Mouse (Mus musculus) right cerebral cortex, adult 2 months (tissue): ENCODE results near the gene Ccdc181.

ENCODE experiments used
- DNase-seq, 2 experiments: peaks; one replicate each; pipeline ENCODE4 v3.0.0; 2021 to 2022; ENCODE audit warnings: low spot score in 2 of 2

The Ccdc181 gene

DNA sequence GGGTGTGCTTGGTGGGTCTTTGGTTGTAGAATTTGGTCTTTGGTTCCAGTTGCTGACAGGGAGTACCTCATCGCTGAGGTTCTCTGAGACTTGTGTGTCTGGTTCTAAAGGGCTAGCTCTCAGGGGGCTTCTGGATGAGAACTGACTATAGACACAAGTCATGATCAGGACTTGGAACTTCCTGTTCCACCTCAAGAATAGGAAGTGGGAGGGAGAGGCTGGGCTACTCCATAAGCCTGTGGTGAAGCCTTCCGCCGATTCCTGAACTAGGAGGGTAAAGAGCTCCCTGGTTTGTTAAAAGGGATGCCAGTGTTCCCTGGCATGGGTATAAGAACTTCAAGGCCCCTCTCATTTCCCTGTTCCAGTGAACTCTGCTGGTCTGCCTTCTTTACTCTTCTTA, 8.6 kb downstream of the Ccdc181 start:
- DNase-seq: no peak

DNA sequence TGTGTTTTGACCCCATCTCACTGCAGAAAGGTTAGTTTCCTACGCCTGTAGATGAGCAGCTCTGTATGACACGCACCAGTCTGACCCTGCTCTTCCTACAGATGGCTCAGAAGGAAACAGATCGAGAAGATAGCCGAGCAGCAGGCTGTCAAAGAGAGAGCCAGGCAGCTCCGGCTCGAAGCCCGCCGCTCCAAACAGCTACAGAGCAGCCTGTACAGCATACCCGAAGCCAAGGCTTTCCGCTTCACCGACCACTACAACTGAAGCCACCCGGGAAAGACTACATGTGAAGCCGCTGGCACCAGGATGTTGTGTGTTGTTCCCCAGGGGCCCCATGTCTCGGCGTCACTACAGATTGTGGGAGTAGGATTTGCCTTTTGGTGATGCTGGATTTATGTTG, 12.0 kb downstream of the Ccdc181 start:
- DNase-seq: no peak

DNA sequence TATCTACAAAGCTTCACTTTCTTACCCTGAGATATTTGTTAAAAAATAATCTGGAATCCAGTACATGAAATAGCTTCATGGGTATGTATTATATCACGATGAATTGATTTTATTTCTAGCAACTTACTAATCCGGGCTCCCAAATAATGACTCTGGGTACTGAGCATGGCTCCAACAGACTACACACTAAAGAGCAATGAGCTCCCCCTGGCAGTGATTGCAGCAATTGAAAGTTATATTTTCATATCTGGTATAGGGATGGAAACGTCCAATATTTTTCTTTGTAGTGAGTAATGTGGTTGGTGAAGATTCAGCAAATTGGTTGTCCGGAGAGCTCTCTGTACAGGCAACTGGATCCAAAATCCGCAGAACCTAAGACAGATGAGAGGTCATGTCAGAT, 16.7 kb downstream of the Ccdc181 start:
- no peak for DNase-seq

DNA sequence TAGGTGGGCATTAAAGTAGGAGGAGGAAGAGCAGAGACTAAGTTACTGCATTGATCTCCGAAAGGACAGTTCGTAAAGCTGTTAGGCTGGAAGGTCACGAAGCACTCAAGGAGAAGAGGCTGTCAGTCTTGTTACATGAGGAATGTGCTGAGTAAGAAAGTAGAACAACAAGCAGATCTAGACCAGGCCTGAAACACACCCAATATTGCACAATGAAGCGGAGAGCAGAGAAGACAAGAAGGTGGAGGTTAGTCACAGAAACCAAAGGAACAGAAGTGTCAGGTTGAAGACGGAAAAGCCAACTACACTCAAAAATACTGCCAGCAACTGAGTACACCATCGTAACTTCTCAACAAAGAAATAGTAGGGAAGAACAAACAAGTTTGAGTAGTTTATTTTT, 18.7 kb downstream of the Ccdc181 start:
- no peak for DNase-seq

DNA sequence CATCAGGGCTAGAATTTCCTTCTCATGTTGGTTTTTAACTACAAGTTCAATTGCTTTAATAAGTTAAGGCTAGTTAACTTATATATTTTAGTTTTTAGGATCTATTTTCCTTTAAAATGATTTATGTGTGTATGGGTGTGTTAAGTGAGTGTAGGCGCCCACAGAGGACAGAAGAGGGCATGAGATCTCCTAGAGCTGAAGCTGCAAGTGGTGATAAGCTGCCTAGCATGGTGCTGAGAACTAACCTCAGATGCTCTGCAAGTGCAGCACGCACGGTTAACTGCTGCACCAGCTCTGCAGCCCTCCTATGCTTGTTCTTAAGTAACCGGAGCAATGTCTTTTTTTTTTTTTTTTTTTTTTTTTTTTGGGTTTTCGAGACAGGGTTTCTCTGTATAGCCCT, 21.1 kb downstream of the Ccdc181 start:
- DNase-seq: no peak

DNA sequence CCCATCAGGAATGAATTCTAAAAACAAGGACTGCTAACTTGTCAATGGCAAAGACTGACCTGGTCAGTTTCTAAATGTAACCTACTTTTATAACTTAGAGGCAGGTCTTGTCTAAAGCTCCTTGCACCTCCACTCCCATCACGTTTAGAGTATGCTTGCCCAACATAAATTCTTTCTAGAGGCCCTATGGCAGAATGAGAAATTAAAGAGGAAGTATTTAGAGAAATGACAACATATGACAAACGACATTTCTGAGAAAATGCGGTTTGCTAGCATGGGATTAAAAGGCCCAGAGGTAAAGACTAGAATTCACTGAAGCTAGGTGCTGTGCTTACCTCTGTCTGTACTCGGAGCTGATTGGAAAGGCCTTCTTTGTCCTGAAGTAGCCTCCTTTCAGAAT, 26.6 kb downstream of the Ccdc181 start:
- no peak for DNase-seq

DNA sequence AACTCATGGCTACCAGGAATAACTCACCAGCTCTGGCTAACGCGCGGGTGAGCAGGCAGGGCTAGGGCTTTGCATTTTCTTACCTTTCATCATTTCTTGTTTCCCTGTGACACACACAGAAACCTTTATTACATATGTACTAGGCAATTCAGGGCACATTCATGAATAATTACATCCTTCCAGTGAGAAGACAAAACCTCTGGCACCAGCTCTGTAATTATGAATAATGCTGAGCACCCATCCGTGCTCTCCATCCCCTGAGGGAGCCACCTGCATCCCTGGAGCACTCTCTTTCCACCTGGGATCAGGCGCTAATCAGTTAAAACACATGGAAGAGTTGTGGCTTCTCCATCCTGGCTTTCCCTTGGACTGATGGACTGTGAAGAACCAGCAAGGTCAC, 28.4 kb downstream of the Ccdc181 start, which contains the start of gene Nme7:
Gene Nme7, plus strand, starts transcription at position 301 of the 400 bp plus-strand sequence.
- no peak for DNase-seq

DNA sequence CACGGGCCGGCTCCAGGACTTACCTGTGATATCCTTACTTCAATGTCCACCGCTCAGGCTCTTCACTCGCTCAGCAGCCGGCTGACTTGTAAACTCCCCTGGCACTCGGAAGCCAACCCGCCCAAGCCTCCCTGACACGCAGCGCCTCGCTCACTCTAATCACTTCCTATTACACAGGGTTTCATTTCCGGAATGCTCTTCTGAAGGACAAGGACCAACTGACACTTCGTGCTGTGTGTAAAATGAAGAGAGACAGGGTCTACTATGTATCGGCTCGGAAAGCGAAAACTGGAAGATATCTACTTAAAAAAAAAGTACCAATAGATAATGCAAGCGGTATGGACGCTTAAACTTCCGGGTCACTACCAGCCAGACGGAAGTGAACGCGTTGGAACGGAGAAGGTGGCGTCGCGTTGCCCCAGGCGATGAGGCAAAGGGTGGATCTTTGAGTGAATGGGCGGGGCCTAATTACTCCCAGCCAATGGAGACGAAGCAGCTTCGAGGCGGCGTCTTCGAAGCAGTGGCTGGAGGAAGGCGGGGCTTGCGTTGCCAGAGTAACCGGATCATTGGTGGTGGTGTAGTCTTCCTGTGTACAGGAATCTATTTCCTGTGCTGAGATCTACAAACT, 31.9 kb downstream of the Ccdc181 start, which contains the start of gene Blzf1:
Gene Blzf1, minus strand, starts transcription at position 366 of the 628 bp plus-strand sequence.
- DNase-seq: peak; percentile 97 to 98

DNA sequence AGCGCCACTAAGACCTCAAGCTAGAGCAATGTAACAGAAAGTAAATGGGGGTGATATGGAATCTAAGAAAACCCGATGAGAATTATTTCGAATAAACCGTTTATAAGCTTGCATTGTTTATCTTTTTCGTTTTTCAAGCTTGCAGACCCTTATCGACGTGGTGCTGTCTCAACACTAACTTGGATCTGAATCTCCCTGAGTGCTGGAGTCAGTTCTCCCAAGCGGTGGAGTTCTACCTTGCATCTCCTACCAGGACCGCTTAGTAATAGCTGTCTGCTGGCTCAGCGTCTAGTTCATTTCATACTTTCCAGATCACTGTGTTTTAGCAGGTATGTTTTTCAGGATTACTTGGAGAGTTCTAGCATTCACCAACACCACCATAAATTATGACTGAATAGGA, 32.5 kb downstream of the Ccdc181 start:
- DNase-seq: no peak

DNA sequence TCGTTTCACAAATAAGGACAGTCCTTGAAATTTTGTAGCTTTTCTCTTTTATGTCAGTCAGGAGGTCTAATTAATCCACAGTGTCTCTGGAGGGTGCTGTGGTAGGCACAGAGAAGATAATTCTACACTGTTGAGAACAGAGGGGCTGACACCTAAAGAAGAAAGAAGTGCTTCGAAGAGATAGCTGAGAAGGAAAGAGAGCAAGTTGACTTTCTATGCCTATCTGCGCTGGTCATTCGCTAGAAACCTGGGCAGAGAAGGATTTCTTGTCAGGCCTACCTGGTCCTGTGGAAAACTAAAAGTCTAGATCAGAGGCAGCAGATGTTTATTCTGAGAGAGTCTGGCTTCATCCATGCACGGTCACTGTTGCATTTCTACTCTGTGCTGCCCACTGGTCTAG, 38.7 kb downstream of the Ccdc181 start:
- no peak for DNase-seq

DNA sequence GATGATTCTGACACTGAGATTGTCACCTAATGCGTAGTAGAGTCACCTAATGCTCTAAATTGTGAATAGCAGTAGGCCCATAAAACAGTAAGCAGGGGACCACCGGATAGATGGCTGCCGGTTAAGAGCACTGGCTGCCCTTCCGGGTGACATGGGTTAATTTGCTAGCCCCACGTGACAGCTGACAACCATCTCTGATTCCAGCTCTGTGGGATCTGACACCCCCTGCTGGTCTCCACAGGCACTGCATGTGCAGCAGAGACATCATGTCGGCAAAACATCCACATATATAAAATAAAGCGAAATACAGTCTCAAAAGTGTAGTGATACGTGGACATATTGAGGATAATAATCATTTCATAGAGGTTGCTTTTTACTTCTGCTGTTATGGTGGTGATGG, 39.9 kb downstream of the Ccdc181 start:
- peak in 1 of 2 experiments; percentile 44 for DNase-seq

DNA sequence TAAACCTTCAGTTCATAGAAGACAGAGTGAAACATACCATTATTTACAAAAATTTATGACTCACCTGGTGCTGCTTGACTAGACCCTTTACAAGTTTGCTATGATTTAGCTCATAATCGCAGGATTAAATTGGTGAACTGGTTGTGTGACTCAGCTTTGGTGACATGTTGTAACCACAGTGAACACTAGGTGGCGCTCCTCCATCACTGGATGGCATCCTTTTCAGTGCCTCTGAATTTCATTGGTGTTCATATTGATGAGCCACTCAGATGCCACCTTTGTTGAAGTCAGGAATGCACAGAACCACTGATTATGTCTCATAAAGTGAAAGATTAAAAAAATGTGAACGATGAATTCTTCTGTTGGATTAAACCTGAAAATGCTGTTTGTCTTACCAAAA, 41.3 kb downstream of the Ccdc181 start:
- peak; percentile 87 to 92 for DNase-seq

DNA sequence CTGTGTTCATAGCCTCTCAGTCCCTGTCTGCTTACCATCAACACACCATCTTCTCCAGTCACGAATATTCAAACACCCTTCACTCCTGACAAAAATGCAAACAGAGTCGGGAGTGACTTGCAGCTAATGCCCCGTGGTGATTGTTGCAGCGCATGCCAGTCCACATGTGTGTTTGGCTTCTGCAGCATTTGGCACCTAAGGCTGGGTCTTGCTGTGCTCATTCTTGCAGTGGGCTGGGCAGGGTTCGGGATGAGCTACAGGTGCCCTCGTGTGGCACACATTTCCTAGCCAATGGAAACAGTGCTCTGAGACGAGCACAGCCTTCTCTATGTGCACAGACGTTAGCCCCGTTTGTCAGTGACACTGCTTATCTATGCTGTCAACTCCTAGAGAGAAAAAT, 41.9 kb downstream of the Ccdc181 start:
- no peak for DNase-seq

DNA sequence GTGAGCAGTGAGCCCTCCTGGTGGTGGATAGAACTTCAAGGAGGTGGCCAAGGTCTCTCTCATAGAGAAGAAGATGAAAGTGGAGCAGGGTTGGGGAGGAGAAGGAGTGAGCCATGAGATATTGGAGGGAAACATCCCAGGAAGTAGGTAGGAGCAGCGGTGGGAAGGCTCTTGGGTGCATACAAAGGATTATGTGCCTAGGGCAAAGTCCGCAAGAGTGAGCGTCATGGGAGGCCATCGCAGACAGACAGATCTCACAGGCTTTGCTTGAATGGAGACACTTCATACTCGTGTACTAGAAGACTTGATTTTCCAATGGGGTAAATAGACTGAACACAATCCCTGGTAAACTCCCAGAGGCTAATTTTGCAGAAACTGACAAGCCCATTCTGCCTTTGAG, 43.1 kb downstream of the Ccdc181 start:
- no peak for DNase-seq

DNA sequence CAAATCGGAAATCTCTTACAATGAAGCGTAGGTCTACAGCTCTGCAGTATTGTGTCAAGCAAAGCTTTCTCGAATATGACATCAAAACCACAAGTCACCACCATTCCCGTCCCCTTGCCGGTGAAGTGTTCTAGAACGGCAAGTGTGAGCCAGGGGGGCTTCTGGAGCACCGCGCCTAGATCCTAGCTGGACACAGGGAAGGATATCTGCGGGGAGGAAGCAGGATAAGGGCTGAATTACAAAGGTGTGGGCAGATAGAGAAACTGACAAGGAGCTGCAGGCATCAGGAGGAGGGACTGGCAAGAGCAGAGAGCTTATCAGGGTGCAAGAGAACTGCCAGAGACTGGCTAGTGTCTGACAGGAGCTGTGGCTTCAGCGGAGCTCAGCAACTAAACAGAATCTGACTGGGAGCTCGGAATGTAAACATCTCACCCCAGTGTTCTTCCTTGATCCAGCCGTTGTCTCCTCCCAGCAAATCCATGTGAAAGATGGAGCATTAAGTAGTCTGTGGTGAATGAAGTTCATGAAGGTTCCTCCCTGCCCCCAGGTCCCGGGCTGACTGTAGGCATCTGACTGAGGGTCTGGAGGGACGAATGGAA, 44.3 kb downstream of the Ccdc181 start:
- no peak for DNase-seq

DNA sequence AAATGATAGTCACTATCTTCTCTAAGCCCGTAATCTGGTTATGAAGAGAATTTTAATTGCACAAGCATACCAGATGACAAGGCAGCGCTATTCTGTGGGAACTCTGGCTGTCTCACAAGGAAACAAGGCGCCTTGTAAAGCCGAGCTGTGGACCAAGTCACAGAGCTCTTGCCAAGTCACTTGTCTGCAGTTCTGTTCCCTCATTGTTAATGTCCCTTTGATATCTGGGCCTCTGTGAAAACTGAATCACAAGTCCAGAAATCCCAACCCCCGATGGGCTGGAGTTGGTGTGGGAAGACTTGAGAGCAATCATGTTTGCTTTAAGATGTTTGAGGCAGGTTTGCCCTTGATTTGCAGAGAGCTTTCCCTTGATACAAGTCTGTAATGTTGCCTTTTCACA, 45.3 kb downstream of the Ccdc181 start:
- peak in 1 of 2 experiments; percentile 28 for DNase-seq

DNA sequence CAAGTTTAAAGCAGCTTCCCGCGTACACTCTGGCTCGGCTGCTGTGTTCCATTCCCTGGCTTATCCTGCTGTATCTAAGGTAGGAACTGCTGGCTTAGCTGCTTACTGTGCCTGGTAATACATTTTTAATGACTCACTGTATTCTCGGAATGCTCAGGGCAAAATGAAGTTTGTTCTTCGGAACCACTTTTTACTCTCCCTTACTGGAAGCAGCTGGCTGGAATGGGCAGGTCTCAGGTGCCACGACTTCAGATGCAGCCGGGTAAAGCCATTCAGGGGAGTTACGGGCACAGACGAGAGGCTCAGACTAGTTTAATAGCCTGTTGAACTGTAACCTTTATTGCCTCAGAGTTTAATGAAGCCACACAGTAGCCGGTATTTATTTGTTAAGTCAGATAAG, 46.0 kb downstream of the Ccdc181 start:
- no peak for DNase-seq

DNA sequence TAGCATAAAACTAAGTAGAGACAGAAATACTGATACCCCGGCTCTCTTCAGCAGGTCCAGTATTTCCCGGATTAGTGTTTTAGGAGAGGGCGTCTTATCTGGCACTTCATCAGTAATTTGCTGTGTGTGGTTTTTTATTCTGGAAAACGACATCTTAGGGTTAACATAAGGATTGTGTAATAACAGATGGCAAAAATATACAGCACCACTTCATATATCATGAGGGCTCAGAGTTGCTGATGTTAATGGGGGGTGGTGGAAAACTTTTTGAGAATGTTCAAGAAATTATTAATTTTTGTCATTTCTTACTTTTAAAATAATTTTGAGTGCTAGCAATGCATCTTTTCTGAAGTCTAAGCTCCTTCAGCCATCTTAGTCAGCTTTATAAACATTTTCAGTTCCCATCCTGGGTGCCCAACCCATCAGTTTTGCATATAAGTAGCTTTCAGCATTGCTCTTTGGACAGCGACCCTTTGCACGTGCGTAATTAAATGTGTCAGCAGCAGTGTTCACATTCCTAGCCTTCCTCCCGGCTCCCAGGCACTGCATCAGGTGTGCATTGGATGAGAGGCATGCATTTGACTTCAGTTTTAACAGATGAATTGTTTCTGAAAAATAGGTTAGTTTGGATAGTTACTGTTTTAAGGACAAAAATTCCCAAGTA, 47.7 kb downstream of the Ccdc181 start:
- no peak for DNase-seq

DNA sequence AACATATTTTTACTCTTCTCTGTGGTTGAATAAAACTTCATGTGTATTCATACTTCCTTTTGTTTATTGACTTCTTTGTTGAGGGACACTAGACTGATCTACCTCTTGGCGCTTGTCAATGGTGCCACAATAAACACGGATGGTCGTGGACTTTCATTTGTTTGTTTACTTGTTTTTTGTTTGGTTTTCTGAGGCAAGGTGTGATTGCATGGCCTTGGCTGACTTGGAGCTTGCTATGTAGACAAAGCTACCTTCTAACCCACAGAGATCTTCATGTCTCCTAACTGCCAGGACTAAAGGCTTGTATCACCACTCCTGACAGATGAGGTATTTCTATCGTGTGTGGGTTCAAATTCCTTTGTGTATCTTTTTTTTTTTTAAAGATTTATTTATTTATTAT, 48.8 kb downstream of the Ccdc181 start:
- no peak for DNase-seq

DNA sequence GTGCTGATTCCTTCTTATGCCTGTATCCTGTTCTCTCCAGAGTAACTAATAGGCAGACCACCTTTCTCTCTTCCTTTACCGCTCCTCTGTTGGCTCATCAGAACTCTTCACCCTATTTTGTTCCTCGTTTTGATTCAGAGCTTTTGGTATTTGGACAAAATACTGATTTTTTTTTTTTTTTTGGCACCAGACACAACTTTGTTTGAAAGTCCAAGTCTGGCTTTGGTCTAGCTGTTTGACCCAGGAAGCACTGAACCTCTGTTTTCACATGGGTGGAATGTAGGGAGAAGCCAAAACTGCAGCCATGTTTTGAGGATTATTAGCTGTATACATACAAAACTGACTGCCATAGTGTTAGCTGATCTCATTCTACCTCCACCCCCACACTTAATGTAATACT, 49.5 kb downstream of the Ccdc181 start:
- no peak for DNase-seq

DNA sequence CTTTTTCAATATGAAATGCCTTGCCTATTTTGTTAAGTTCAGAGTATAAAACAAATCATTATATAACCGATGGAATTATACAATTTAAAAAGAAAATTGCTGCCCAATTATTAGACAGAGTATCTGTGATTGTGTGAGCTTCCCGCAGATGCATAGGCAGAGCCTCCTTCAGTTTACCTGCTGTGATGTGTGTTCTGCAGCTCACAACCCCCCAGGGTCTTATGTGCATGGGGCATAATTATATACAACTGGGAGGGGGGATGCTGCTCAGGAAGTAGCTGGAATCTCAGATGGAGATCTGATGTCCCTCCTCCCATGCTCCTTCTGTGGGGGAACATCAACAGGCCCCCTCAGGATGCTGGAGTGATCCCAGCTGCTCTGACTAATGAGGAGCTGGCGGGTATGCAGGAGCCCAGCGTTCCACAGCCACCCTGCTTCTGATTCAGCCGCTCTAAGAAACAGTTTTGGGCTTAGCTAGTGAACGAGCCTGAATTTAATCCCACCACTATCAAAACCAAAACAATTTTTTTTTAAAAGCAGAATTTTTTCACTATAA, 51.3 kb downstream of the Ccdc181 start:
- peak; percentile 55 to 68 for DNase-seq

DNA sequence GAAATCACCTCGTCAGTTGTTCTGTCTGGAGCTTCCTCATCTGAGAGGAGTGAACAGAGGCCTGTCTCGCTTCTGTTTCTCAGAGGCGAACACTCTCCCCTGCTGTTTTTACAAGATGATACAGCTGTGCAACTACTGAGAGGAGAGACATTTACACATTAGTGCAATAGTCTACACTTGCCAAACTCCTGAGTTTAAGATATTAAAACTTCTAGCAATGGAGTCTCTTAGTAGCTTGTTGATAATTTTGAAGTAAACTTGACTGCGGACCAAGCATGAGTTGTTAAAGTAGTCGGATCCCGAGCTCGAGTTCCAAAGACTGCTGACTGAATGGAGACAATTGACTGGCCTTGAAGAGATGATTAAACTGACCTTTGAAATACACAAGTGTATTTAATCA, 52.4 kb downstream of the Ccdc181 start:
- no peak for DNase-seq

DNA sequence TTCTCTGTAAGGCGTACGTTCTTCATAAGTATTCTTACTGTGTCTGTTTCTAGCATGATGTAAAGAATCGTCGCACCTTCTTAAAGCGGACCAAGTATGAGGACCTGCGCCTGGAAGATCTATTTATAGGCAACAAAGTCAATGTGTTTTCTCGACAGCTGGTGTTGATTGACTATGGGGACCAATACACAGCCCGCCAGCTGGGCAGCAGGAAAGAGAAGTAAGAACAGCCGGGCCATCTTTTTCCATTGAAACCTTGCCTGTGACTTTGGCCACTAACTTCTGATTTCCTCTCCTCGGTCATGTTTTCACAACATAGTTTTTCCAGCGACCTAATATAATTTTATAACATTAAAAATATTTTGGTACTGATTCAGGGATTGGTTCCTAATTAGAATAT, 57.2 kb downstream of the Ccdc181 start:
- DNase-seq: no peak
